Mouse (Mus musculus): Measurements from ENCODE around the gene Tbc1d8.

DNA sequence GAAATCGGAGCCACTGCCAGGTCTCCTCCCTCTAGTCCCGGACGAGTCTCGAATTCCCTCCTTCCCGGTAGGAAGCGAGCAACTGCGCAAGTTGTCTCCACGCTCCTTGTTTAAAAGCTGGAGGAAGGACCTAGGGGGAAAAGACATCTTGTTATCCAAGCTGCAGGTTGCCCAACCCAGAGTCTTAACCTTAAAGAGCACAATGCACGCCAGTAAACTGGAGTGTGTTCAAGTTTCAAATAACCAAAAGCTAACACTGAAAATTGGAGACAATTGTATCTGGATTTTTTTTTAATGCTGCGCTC, 293 bp upstream of the Tbc1d8 start:
- no peak for TF ChIP-seq POLR2A (IDR thresholded peaks at IDR 0.05; ENCODE audit: borderline replicate concordance, control insufficient read depth, low read depth, low read length)
- no peak for TF ChIP-seq CTCF (IDR thresholded peaks at IDR 0.05; ENCODE audit: control insufficient read depth, insufficient read depth, low read length)
